Mouse (Mus musculus) hematopoietic stem cell, adult 5-6 weeks (primary cell): ENCODE results near the gene Fbxo6. TPM values are rescaled to one million over a fixed set of nuclear protein-coding genes. Genes with fewer than 3 reads are reported as not detected.

Experiments used
- ATAC-seq, 2 experiments: fragments of 125-278 bp in 1 of 2; replicated peaks in 1 of 2; 2 replicates each; pipeline ENCODE4 v1.8.0; 2016 to 2017; ENCODE audit warnings: inconsistent platforms in 2 of 2, mild to moderate bottlenecking in 2 of 2, moderate number of reproducible peaks in 2 of 2, low read depth in 1 of 2, moderate TSS enrichment in 1 of 2; ENCODE audit not compliant: low FRiP score in 2 of 2, poor library complexity in 2 of 2, severe bottlenecking in 2 of 2, insufficient read depth in 1 of 2, low TSS enrichment in 1 of 2
- total RNA-seq: library from RNA; stranded (forward); fragments of 172-1452, 232-1000 nt; gene quantifications from 2 replicates; pipeline ENCODE4 v1.2.3, GENCODE M21; 2017

The Fbxo6 gene
- total RNA-seq, 1 experiment from 2014 or later: 6.2 TPM

DNA sequence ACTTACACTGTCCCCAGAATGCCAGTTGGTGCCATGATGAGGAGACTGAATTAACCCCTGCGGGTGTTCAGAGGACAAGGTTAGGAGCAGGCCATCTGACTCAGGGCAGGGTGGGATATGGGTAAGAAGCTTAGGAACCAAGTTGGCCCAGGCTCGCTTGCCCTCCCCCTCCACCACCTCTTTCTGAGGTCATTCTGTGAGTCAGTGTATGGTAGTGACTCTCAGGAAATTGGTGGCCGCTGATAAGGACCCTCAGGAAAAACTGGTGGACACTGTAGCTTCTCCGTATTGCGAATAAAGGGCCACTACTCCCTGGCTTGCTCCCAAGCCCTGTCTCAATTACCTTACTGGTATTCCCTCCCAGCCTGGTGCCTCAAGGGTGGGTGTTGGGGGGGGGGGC lies 42.7 kb downstream of the Fbxo6 start:
- ATAC-seq: peak; percentile 29 to 44; a peak in 2 of 4 replicates

DNA sequence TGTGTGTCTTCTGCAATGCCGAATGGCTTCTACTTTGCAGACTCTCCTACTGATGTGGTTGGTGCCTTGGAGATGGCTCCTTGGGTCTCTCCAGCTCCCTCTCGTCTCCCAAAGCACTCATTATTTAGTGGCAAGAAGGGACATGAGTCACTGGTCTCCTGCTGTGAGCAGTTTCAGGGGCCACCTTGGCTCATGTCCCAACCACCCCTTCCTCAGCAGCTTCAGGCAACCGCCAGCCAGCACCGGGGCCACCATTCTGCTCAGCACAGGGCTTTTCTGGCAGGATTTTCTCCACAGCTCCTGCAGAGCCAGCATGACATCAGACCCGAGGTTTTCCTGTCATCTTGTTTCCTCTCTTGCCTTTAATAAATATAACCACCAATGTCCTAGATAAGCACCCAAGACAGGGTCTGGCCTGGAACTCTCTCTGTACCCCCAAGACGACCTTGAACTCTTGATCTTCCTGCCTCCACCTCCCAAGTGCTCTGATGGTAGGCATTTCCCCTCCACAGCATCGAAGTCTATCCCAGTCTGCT lies 43.3 kb downstream of the Fbxo6 start:
- ATAC-seq: 0 out of 4 replicates have a peak, but pooled peaks have one; percentile 23

- no peak for ATAC-seq
These were observed 44.2 kb downstream of the Fbxo6 start for GRCm38 (mm10) chr4:148107621-148108291.

DNA sequence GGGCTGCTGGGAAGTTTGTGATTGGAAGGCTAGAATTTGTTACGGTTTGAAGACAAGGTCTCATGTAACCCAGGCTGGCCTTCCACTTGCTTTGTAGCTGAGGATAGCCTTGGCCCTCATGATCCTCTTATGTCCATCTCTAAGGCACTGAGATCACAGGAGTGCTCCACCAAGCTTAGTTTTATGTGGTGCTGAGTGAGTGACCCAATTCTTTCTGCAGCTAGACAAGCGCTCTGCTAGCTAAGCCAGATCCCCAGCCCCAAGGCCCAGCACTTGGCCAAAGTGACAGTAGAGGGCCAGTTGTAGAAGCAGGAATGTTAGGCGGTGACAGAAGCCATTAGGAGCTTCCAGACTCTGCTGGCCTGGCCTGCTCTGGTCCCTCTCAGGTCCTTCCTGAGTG lies 47.8 kb downstream of the Fbxo6 start:
- no peak for ATAC-seq

- peak; percentile 96 to 97 for ATAC-seq
These were observed 50.0 kb downstream of the Fbxo6 start for GRCm38 (mm10) chr4:148101801-148102527.

DNA sequence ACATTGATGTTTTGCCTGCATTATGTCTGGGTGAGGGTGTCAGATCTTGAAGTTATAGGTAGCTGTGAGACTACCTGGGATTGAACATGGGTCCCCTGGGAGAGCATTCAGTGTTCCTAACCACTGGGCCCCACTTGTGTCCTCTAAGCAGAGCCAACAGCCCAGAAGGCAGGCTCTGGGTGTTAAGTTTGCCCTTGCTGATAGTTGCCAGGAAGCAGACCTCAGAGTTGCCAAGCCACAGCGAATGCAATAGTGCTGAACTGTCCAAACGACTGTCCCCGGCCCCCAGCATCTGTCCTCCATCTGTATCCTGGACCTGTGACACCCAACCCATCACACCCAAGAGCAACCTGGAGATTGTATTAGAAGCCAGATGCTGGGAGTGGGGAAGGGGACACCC lies 53.3 kb downstream of the Fbxo6 start:
- no peak for ATAC-seq

GRCm38 (mm10) chr4:148097936-148098335 lies 54.0 kb downstream of the Fbxo6 start:
- no peak for ATAC-seq

Other genes with a start within 250 kb of the Fbxo6 start
- 27.5 and 29.5 TPM in 2 replicates for gene Mfn2, start 247.4 kb downstream of the Fbxo6 start, total RNA-seq
- gene Plod1, start 215.4 kb downstream of the Fbxo6 start, total RNA-seq: 10.5 and 11.4 TPM in 2 replicates
- gene 2510039O18Rik, start 211.2 kb downstream of the Fbxo6 start, total RNA-seq: 25.0 and 31.0 TPM in 2 replicates
- gene Nppb, start 166.4 kb downstream of the Fbxo6 start, total RNA-seq: not detected in 2 replicates
- gene Nppa, start 151.4 kb downstream of the Fbxo6 start, total RNA-seq: not detected in 2 replicates
- 4.3 TPM in 2 replicates for gene Clcn6, start 113.3 kb downstream of the Fbxo6 start, total RNA-seq
- 4.1 and 11.3 TPM in 2 replicates for gene Mthfr, start 113.1 kb downstream of the Fbxo6 start, total RNA-seq
- gene Agtrap, start 64.1 kb downstream of the Fbxo6 start, total RNA-seq: 42.2 and 44.9 TPM in 2 replicates
- gene Mad2l2, start 21.8 kb downstream of the Fbxo6 start, total RNA-seq: 4.1 and 10.3 TPM in 2 replicates
- gene Draxin, start 21.4 kb downstream of the Fbxo6 start, total RNA-seq: not detected in 2 replicates
- 3.9 and 4.1 TPM in 2 replicates for gene Fbxo44, start 8.3 kb upstream of the Fbxo6 start, total RNA-seq
- gene Fbxo2, start 8.5 kb upstream of the Fbxo6 start, total RNA-seq: not detected in 2 replicates
- not detected in 2 replicates for gene Disp3, start 135.8 kb upstream of the Fbxo6 start, total RNA-seq